Mouse (Mus musculus) testis, postnatal 10 days (tissue): ENCODE measurements around the gene Mbnl2.
"Not testable (repeated sequence)": the region's sequence is repeated elsewhere in the genome, so short reads cannot be mapped to it uniquely, and the experiment has no call there.

Source experiments
- DNase-seq: peaks from one replicate; pipeline ENCODE4 v3.0.0; 2021; ENCODE audit warnings: low spot score

Gene Mbnl2

GRCm38 (mm10) chr14:120357321-120358070 is 82.0 kb downstream of the Mbnl2 start:
- no peak for DNase-seq

GRCm38 (mm10) chr14:120359608-120360007 is 84.1 kb downstream of the Mbnl2 start:
- not testable (repeated sequence) for DNase-seq

- DNase-seq: peak; percentile 20
Observed at GRCm38 (mm10) chr14:120361121-120361520, 85.7 kb downstream of the Mbnl2 start.

GRCm38 (mm10) chr14:120362409-120362992 is 87.0 kb downstream of the Mbnl2 start:
- no peak for DNase-seq

GRCm38 (mm10) chr14:120363090-120363818 is 87.8 kb downstream of the Mbnl2 start:
- DNase-seq: no peak

DNA sequence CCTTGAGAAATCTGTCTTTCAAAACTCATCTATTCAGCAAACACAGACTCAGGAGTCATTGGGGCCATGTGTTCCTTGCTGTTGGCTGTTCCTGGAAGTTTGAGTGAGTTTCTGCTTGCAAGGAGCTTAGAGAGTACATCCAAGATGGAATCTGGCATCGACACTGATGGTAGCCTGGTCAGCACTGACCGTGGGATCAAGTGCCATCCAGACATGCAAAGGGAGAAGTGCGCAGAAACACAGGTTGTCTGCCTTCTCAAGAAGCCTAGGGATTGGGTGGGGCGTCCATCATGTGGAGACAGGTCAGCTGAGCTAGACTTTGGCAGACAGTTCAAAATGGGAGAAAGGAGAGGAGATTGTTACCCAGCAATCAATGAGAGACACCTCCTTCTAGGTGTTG is 89.6 kb downstream of the Mbnl2 start:
- no peak for DNase-seq

GRCm38 (mm10) chr14:120366962-120367361 is 91.5 kb downstream of the Mbnl2 start:
- DNase-seq: no peak

- DNase-seq: no peak
Observed at GRCm38 (mm10) chr14:120367589-120367988, 92.1 kb downstream of the Mbnl2 start.

DNA sequence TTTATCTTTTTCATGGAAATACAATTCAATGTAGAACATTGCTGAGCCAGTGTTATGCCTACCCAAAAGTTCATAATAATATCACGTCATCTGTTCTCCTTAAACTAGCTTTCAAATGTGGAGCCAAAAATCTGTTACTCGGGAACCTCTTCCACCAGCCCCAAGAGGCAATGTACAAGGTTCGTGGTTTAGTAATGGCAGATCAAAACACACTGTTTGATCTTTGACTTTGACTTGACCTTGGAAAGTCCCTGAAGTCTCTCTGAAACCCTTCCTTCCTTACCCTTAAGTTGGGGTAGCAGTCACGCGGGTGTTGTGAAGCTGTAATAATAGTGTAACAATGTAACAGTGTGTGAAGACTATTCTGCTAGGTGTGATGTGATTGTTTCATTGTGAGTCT is 93.0 kb downstream of the Mbnl2 start:
- no peak for DNase-seq

DNA sequence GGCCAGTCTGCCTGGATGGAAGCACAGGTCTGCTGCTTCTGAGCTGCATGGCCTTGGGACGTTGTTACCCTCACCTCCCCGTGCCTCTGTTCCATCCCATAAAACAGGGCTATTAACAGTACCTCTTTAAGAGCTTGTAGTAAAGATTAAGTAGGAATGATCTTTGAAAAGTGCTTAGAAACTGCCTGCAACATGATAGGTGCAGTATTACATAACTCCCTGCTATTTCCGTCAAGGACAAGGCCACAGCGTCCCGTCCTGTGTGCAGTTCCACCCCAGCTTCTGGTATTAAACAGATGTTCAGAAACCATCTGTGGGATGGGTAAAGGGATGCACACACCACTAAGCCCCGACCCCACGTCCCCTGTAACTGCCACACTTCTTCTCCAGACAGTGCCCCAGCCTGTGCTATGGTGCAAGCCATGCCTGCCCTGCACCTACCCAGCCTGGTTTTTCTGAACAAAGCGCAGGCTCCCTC is 93.5 kb downstream of the Mbnl2 start:
- no peak for DNase-seq

DNA sequence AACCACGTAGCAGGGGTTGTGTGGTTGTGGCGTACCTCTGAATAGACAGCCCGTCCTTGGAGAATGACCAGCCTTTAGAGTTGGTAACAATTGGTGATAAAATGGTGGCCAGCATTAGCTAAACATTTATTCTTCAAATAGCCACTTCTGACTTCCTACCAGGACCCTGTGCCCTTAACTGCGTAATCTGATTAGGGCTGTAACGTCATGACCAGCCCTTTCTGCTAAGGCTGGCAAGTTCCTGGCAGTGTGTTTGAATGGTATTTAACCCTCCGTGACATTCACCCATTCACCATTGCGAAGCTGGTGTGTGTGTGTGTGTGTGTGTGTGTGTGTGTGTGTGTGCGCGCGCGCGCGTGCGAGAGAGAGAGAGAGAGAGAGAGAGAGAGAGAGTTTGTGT is 94.6 kb downstream of the Mbnl2 start:
- DNase-seq: no peak

DNA sequence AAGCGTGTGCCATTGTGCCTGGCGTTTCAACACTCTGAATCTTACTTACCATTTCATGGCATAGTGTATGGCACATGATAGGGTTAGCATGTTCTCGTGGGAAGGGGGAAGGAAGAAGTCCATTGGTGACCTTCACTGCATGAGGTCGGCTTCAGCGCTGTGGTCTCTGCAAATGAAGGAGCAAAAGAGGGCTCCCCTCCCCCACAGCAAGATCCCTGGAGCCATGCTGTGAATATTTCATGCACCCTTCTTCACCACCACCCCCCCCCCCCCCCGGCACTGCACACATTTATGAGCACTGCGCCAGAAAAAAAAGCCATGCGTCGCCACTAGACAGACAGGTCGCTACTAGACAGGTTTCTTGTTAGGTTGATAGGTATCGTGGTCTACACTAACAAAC is 95.2 kb downstream of the Mbnl2 start:
- no peak for DNase-seq

DNA sequence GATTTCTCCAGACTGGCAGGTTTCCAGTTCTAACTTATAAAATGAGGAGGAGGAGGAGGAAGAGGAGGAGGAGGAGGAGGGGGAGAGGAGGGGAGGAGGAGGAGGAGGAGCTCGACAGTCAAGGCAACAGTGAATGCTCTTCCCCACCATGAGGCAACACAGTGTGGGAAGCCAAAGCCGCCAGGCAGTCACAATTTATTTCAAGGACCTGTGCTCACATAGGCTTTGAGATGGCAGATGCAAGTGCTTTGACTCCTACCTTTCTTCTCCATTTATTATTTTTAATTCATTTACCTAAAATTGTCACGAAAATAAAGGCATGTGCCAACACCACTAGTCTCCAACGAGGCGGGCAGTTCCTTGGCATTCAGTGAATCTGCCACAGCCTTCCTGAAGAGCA is 95.7 kb downstream of the Mbnl2 start:
- DNase-seq: no peak

- DNase-seq: no peak
Observed at GRCm38 (mm10) chr14:120373026-120374024, 97.9 kb downstream of the Mbnl2 start.

- no peak for DNase-seq
Observed at GRCm38 (mm10) chr14:120374786-120375185, 99.3 kb downstream of the Mbnl2 start.

DNA sequence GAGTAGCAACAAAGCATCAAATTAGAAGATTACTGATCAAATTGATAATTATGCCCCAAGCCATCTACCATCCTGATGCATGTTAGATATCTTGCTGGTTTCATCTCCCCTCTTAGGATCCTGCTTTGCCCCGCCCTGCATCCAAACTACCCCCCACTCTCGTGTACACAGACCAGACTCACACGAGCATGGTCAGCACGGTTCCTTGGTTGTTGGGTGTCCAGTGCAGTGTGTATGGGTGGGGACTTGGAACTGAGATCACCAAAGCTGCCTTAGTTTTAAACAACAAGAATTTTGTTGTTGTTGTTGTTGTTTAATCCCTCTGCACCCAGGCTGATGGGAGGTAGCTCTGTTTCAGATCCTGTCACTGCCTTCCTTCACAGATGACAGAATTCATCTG is 101.7 kb downstream of the Mbnl2 start:
- DNase-seq: no peak

- DNase-seq: no peak
Observed at GRCm38 (mm10) chr14:120378002-120378401, 102.5 kb downstream of the Mbnl2 start.

GRCm38 (mm10) chr14:120379716-120380115 is 104.2 kb downstream of the Mbnl2 start:
- DNase-seq: no peak

DNA sequence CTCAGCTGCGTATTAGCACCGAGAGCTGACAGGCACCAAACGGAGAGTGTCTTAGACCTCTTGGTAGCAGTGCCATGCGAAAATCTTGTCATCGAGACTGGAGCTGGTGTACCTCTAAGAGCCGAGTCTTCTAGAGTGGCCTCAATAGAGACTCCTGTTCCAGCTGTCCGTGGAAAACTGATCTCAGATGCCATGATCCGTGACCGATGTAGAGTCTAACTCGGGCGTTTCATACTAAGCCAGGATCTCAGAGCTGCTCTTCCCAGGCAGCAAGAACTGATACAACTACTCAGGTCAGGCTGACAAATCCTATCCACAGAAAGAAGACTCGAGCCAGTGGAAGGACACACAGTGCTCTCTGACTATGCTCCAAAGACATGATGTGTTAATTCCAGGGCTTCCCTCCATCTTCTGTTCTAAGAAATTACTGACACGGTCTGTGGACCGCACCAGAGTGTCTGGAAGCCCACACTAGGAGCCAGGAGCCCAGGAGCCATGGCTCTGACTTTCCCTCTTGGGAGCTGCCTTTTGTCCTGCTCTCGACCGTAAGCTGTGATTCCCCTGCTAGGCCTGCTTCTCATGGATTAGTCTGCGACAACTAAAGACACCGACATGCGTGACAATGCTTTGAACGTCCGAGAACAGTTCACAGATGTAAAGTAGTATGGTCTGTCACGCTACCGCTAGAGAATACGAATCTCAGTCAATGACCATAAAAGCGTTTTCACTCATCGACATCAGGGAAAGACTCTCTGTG is 106.1 kb downstream of the Mbnl2 start:
- DNase-seq: no peak

- DNase-seq: no peak
Observed at GRCm38 (mm10) chr14:120382179-120382578, 106.7 kb downstream of the Mbnl2 start.
